Mouse (Mus musculus): ENCODE results near the gene Ldhb.

DNA sequence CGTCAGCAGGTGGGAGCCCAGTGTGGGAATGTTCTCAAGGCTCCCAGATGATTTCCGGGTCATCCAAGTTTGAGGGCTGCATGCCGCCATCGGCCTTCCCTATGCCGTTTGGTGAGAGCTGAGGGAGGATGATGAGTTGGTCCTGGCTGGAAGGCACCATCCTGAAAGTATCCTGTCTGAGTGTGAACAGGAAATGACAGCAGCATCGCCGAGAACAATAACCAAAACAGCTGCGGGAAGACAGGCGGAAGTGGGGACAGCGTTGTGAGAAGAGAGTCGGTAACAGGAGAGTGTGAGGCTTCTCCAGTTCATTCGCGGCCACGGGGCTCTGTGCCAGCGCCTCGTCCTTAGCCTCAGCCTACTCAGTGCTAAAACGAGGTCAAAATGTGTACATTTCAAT is 30.7 kb upstream of the Ldhb start:
- no peak for TF ChIP-seq TAL1 (conservative IDR thresholded peaks at IDR 0.05; ENCODE audit: low read depth, low read length)
- TF ChIP-seq POLR2AphosphoS5 (IDR thresholded peaks at IDR 0.05; ENCODE audit: insufficient replicate concordance, low read depth, low read length): no peak
